In the genomic region with DNA sequence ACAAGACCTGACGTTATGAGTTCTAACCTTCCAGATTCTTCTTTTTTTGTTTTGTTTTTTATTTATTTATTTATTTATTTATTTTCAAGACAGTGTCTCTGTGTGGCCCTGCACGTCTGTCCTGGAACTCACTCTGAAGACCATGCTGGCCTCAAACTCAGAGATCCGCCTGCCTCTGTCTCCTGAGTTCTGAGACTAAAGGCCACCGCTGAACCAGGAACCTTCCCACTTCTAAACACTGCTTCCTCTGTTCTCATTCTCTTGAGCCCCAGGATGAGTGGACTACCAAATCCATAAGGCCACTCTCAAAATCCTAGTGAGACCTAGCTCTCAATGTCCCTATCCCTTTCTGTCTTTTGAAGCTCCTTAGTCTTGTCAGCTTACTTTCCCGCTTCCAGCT, we compare ENCODE assay signal across 9 mouse cellular contexts. TPM values are rescaled to one million over a fixed set of nuclear protein-coding genes. Genes with fewer than 3 reads are reported as not detected.
DNase-seq lines count a peak whose midpoint lies in the region; ATAC-seq and TF ChIP-seq lines count a peak whose summit lies in the region.
"Had no signal": no experiment of that assay in that cellular context is flagged by ENCODE, and none has a peak within 500 bp of the region (broad histone marks: within the 10 kb centered on the region; RNA-seq: fewer than 3 reads in every experiment).

No protein-coding gene starts in this region.

- TF ChIP-seq EP300 in stomach, postnatal 0 days (optimal IDR thresholded peaks at IDR 0.05), result no peak

- H3K36me3 ChIP-seq in erythroblast, embryonic 14.5 days (ENCODE audit: control insufficient read depth), result peaks cover 45% of the 10 kb centered on the region
- H3K36me3 ChIP-seq in stomach, embryonic 14.5 days (ENCODE audit: control insufficient read depth, insufficient read depth, low read length), result peaks cover 2% of the 10 kb centered on the region; the same call in 1 of the 2 replicates
- no peaks in the 10 kb centered on the region for H3K36me3 ChIP-seq in stomach, postnatal 0 days (ENCODE audit: control insufficient read depth, insufficient read depth, low read length)
- peaks cover 13% of the 10 kb centered on the region for H3K36me3 ChIP-seq in liver, embryonic 12.5 days

- WGBS in stomach, embryonic 14.5 days, result 83% methylated on average over 5 of the region's 5 CpGs
- 77% methylated on average over 5 of the region's 5 CpGs for WGBS in stomach, postnatal 0 days
- WGBS in liver, embryonic 12.5 days (ENCODE audit: insufficient replicate concordance), result 69% methylated on average over 5 of the region's 5 CpGs

- H3K4me1 ChIP-seq in erythroblast, embryonic 14.5 days (ENCODE audit: control insufficient read depth), result peaks cover 78% of the 10 kb centered on the region
- H3K4me1 ChIP-seq in stomach, embryonic 14.5 days (ENCODE audit: control insufficient read depth, insufficient read depth, low read length), result peaks cover 12% of the 10 kb centered on the region
- peaks cover 3% of the 10 kb centered on the region; the same call in 1 of the 2 replicates for H3K4me1 ChIP-seq in stomach, postnatal 0 days (replicated peaks; ENCODE audit: control insufficient read depth, insufficient read depth)
- H3K4me1 ChIP-seq in liver, embryonic 12.5 days, result peaks cover 65% of the 10 kb centered on the region

- H3K27ac ChIP-seq in stomach, embryonic 14.5 days (ENCODE audit: low read length), result peak overlapping the region; percentile 74; the same call in 1 of the 2 replicates
- no peak overlapping the region for H3K27ac ChIP-seq in stomach, postnatal 0 days (replicated peaks)
- peak overlapping the region; percentile 99 for H3K27ac ChIP-seq in liver, embryonic 12.5 days

- H3K9ac ChIP-seq in stomach, embryonic 14.5 days (replicated peaks; ENCODE audit: low read depth, low read length), result no peak overlapping the region
- no peak overlapping the region for H3K9ac ChIP-seq in stomach, postnatal 0 days (ENCODE audit: low read length)
- peak overlapping the region; percentile 98 for H3K9ac ChIP-seq in liver, embryonic 12.5 days

- DNase-seq in stomach, postnatal 0 days (ENCODE audit: low spot score), result no peak
- DNase-seq in urinary bladder, postnatal 10 days (ENCODE audit: low spot score), result no peak
- no peak for DNase-seq in gastrocnemius, adult 18-20 months (ENCODE audit: low spot score)
- no peak for DNase-seq in frontal cortex, postnatal 25 days (ENCODE audit: low spot score in 2 of 2)
- DNase-seq: lung, postnatal 36 days had no signal

- H3K4me2 ChIP-seq in stomach, embryonic 14.5 days (replicated peaks; ENCODE audit: low read depth, low read length), result peak overlapping the region; percentile 44
- H3K4me2 ChIP-seq in stomach, postnatal 0 days (replicated peaks; ENCODE audit: low read depth), result no peak overlapping the region
- H3K4me2 ChIP-seq in liver, embryonic 12.5 days, result peak overlapping the region; percentile 91

- H3K9me3 ChIP-seq in erythroblast, embryonic 14.5 days (ENCODE audit: control insufficient read depth, low read length), result no peaks in the 10 kb centered on the region
- H3K9me3 ChIP-seq in stomach, embryonic 14.5 days (ENCODE audit: control insufficient read depth, low read depth, low read length), result no peaks in the 10 kb centered on the region
- no peaks in the 10 kb centered on the region for H3K9me3 ChIP-seq in stomach, postnatal 0 days (ENCODE audit: control insufficient read depth, low read length)
- no peaks in the 10 kb centered on the region for H3K9me3 ChIP-seq in liver, embryonic 12.5 days (replicated peaks)

- no peak for ATAC-seq in erythroblast, adult 5-6 weeks (replicated peaks; ENCODE audit: low FRiP score, poor library complexity, severe bottlenecking)
- no peak for ATAC-seq in stomach, embryonic 14.5 days (ENCODE audit: insufficient number of reproducible peaks, insufficient read depth, low FRiP score, low read depth)
- no peak for ATAC-seq in stomach, postnatal 0 days (ENCODE audit: low FRiP score, low TSS enrichment)
- ATAC-seq in liver, embryonic 12.5 days, result no peak

- H3K27me3 ChIP-seq in erythroblast, embryonic 14.5 days (ENCODE audit: control insufficient read depth), result no peaks in the 10 kb centered on the region
- H3K27me3 ChIP-seq in stomach, embryonic 14.5 days (ENCODE audit: control insufficient read depth, insufficient read depth, low read length), result no peaks in the 10 kb centered on the region
- H3K27me3 ChIP-seq in stomach, postnatal 0 days (ENCODE audit: control insufficient read depth, insufficient read depth, low read length), result no peaks in the 10 kb centered on the region
- no peaks in the 10 kb centered on the region for H3K27me3 ChIP-seq in liver, embryonic 12.5 days (replicated peaks)

- no peak for TF ChIP-seq CTCF in stomach, postnatal 0 days (IDR thresholded peaks at IDR 0.05; ENCODE audit: low read depth)

- peak overlapping the region; percentile 90 for H3K4me3 ChIP-seq in erythroblast, embryonic 14.5 days (replicated peaks)
- H3K4me3 ChIP-seq in stomach, embryonic 14.5 days (ENCODE audit: low read depth, low read length), result 0 out of 2 replicates have a peak overlapping the region, but pooled peaks have one; percentile 76
- H3K4me3 ChIP-seq in stomach, postnatal 0 days (ENCODE audit: low read depth, low read length), result no peak overlapping the region
- H3K4me3 ChIP-seq in liver, embryonic 12.5 days, result peak overlapping the region; percentile 96

RNA-seq across cellular contexts. Expression of a gene that starts 1.2 kb away (rescaled TPM):
- 2.0 and 3.5 TPM in 2 replicates for polyA plus RNA-seq in erythroblast, embryonic 14.5 days (2012)
- total RNA-seq in erythroblast, adult 5-6 weeks (2015; ENCODE audit: low replicate concordance), result 6.5 and 9.8 TPM in 2 replicates
- total RNA-seq in erythroblast, adult 5-6 weeks (2017; ENCODE audit: low replicate concordance), result 16.2 and 61.5 TPM in 2 replicates
- polyA plus RNA-seq in stomach, embryonic 14.5 days (2014; fragmentation: Nextera tagmentation; extraction: Ambion mirVana), result 9.7 TPM in 2 replicates
- 11.7 and 15.9 TPM in 2 replicates for polyA plus RNA-seq in stomach, postnatal 0 days (2015; fragmentation: Nextera tagmentation; extraction: Ambion mirVana)
- 37.6 and 41.4 TPM in 2 replicates for polyA plus RNA-seq in liver, embryonic 12.5 days (2016; fragmentation: Nextera tagmentation; extraction: Ambion mirVana)
- over 10,000 TPM; 24,635 to 28,732 TPM for total RNA-seq in gastrocnemius, adult 18-20 months (2021)

RNA-seq across cellular contexts. Expression of a gene that starts 1.6 kb away (rescaled TPM):
- 9.3 and 10.4 TPM in 2 replicates for polyA plus RNA-seq in erythroblast, embryonic 14.5 days (2012)
- total RNA-seq in erythroblast, adult 5-6 weeks (2015; ENCODE audit: low replicate concordance), result 8.1 and 23.0 TPM in 2 replicates
- 77.5 and 122 TPM in 2 replicates for total RNA-seq in erythroblast, adult 5-6 weeks (2017; ENCODE audit: low replicate concordance)
- polyA plus RNA-seq in stomach, embryonic 14.5 days (2014; fragmentation: Nextera tagmentation; extraction: Ambion mirVana), result 15.1 and 18.7 TPM in 2 replicates
- 11.7 and 12.1 TPM in 2 replicates for polyA plus RNA-seq in stomach, postnatal 0 days (2015; fragmentation: Nextera tagmentation; extraction: Ambion mirVana)
- 26.7 and 30.9 TPM in 2 replicates for polyA plus RNA-seq in liver, embryonic 12.5 days (2016; fragmentation: Nextera tagmentation; extraction: Ambion mirVana)
- total RNA-seq in gastrocnemius, adult 18-20 months (2021), result 10 to 100 TPM; 26.4 to 29.5 TPM

RNA-seq across cellular contexts. Expression of a gene that starts 14.0 kb away (rescaled TPM):
- 6.9 and 9.2 TPM in 2 replicates for polyA plus RNA-seq in erythroblast, embryonic 14.5 days (2012)
- 8.4 and 36.9 TPM in 2 replicates for total RNA-seq in erythroblast, adult 5-6 weeks (2015; ENCODE audit: low replicate concordance)
- 17.9 and 22.9 TPM in 2 replicates for total RNA-seq in erythroblast, adult 5-6 weeks (2017; ENCODE audit: low replicate concordance)
- 44.6 and 49.5 TPM in 2 replicates for polyA plus RNA-seq in stomach, embryonic 14.5 days (2014; fragmentation: Nextera tagmentation; extraction: Ambion mirVana)
- polyA plus RNA-seq in stomach, postnatal 0 days (2015; fragmentation: Nextera tagmentation; extraction: Ambion mirVana), result 22.8 and 25.2 TPM in 2 replicates
- 35.0 and 36.0 TPM in 2 replicates for polyA plus RNA-seq in liver, embryonic 12.5 days (2016; fragmentation: Nextera tagmentation; extraction: Ambion mirVana)
- total RNA-seq in gastrocnemius, adult 18-20 months (2021), result 10 to 100 TPM; 25.1 to 26.8 TPM

RNA-seq across cellular contexts. Expression of a gene that starts 23.0 kb away (rescaled TPM):
- 0.26 and 0.33 TPM in 2 replicates for polyA plus RNA-seq in erythroblast, embryonic 14.5 days (2012)
- total RNA-seq in erythroblast, adult 5-6 weeks (2015; ENCODE audit: low replicate concordance), result 1.5 and 5.2 TPM in 2 replicates
- total RNA-seq in erythroblast, adult 5-6 weeks (2017; ENCODE audit: low replicate concordance), result 2.0 and 3.2 TPM in 2 replicates
- 22.9 and 24.4 TPM in 2 replicates for polyA plus RNA-seq in stomach, embryonic 14.5 days (2014; fragmentation: Nextera tagmentation; extraction: Ambion mirVana)
- 11.4 and 12.2 TPM in 2 replicates for polyA plus RNA-seq in stomach, postnatal 0 days (2015; fragmentation: Nextera tagmentation; extraction: Ambion mirVana)
- polyA plus RNA-seq in liver, embryonic 12.5 days (2016; fragmentation: Nextera tagmentation; extraction: Ambion mirVana), result 13.7 and 14.2 TPM in 2 replicates
- 1 to 10 TPM; 4.2 to 4.6 TPM for total RNA-seq in gastrocnemius, adult 18-20 months (2021)

RNA-seq across cellular contexts. Expression of a gene that starts 23.1 kb away (rescaled TPM):
- polyA plus RNA-seq in erythroblast, embryonic 14.5 days (2012), result 26.0 and 36.2 TPM in 2 replicates
- 189 and 204 TPM in 2 replicates for total RNA-seq in erythroblast, adult 5-6 weeks (2015; ENCODE audit: low replicate concordance)
- 179 and 191 TPM in 2 replicates for total RNA-seq in erythroblast, adult 5-6 weeks (2017; ENCODE audit: low replicate concordance)
- 14.9 and 16.5 TPM in 2 replicates for polyA plus RNA-seq in stomach, embryonic 14.5 days (2014; fragmentation: Nextera tagmentation; extraction: Ambion mirVana)
- polyA plus RNA-seq in stomach, postnatal 0 days (2015; fragmentation: Nextera tagmentation; extraction: Ambion mirVana), result 7.0 and 7.9 TPM in 2 replicates
- 10.6 and 13.6 TPM in 2 replicates for polyA plus RNA-seq in liver, embryonic 12.5 days (2016; fragmentation: Nextera tagmentation; extraction: Ambion mirVana)
- 1 to 10 TPM; 1.0 to 1.3 TPM for total RNA-seq in gastrocnemius, adult 18-20 months (2021)
